Mouse (Mus musculus) stomach, embryonic 15.5 days (tissue): Measurements from ENCODE around the gene Nae1. TPM values are rescaled to one million over a fixed set of nuclear protein-coding genes. Genes with fewer than 3 reads are reported as not detected.

Experiments used
- ATAC-seq: fragments of 200-750 bp; cut with Nextera tagmentation; 2 replicates; pipeline ENCODE4 v1.8.0; 2017; ENCODE audit warnings: low read depth, moderate number of reproducible peaks, moderate TSS enrichment; ENCODE audit not compliant: insufficient read depth, low FRiP score
- H3K27ac ChIP-seq: fragments of 300-500 bp; sonication (generic); 2 replicates; pipeline ENCODE4 v1.5.1; 2015; ENCODE audit warnings: mild to moderate bottlenecking, inconsistent platforms
- H3K27me3 ChIP-seq: fragments of 300-500 bp; sonication (generic); replicated peaks from 2 replicates; pipeline ENCODE4 v1.6.1; 2015; ENCODE audit warnings: inconsistent platforms
- H3K36me3 ChIP-seq: fragments of 300-500 bp; sonication (generic); 2 replicates; pipeline ENCODE4 v1.6.1; 2015; ENCODE audit warnings: inconsistent platforms
- H3K4me1 ChIP-seq: fragments of 300-500 bp; sonication (generic); 2 replicates; pipeline ENCODE4 v1.6.1; 2015; ENCODE audit warnings: inconsistent platforms
- H3K4me2 ChIP-seq: fragments of 300-500 bp; sonication (generic); 2 replicates; pipeline ENCODE4 v1.6.1; 2015; ENCODE audit warnings: mild to moderate bottlenecking, inconsistent platforms
- H3K4me3 ChIP-seq: fragments of 300-500 bp; sonication (generic); replicated peaks from 2 replicates; pipeline ENCODE4 v1.5.1; 2015; ENCODE audit warnings: inconsistent platforms
- H3K9ac ChIP-seq: fragments of 300-500 bp; sonication (generic); 2 replicates; pipeline ENCODE4 v1.6.1; 2015; ENCODE audit warnings: inconsistent platforms
- H3K9me3 ChIP-seq: fragments of 300-500 bp; sonication (generic); 2 replicates; pipeline ENCODE4 v1.6.1; 2016; ENCODE audit warnings: inconsistent platforms
- WGBS: fragments of 180-500 bp; shearing (Covaris S2); methylation state at CpG from one replicate; pipeline ENCODE4 v1.1.7; 2015; 5-methylcytosine and 5-hydroxymethylcytosine counted together
- polyA plus RNA-seq: library from polyadenylated mRNA; unstranded; fragments of >200 nt; fragmentation: Nextera tagmentation; extraction: Ambion mirVana; gene quantifications from 2 replicates; pipeline ENCODE4 v1.2.1, GENCODE M21; 2015

Gene Nae1
- polyA plus RNA-seq, 1 experiment from 2014 or later: 84.4 TPM

- 14% methylated on average over 11 of the region's 11 CpGs for WGBS
- Histone ChIP-seq H3K27ac (no peak overlapping the region), H3K9me3 (no peaks in the 10 kb centered on the region), H3K9ac (no peak overlapping the region), H3K4me2 (no peak overlapping the region), H3K27me3 (peaks cover 54% of the 10 kb centered on the region), H3K36me3 (no peaks in the 10 kb centered on the region), H3K4me3 (no peak overlapping the region), H3K4me1 (peaks cover 12% of the 10 kb centered on the region)
- ATAC-seq: no peak
Observed at GRCm38 (mm10) chr8:104542160-104542559, 7.7 kb upstream of the Nae1 start.

- Histone ChIP-seq H3K36me3 (no peaks in the 10 kb centered on the region), H3K27ac (no peak overlapping the region), H3K9ac (no peak overlapping the region), H3K4me3 (peak overlapping the region; percentile 45), H3K4me1 (peaks cover 12% of the 10 kb centered on the region), H3K27me3 (peaks cover 54% of the 10 kb centered on the region), H3K9me3 (no peaks in the 10 kb centered on the region), H3K4me2 (peak overlapping the region; percentile 89)
- ATAC-seq: no peak
- WGBS: 11% methylated on average over 8 of the region's 8 CpGs
Observed at GRCm38 (mm10) chr8:104541515-104541880, 7.1 kb upstream of the Nae1 start.

- no peaks in the 10 kb centered on the region for H3K9me3 ChIP-seq
- H3K4me3 ChIP-seq: peak overlapping the region; percentile 45
- peak; percentile 56; the same call in 1 of the 2 replicates for ATAC-seq
- 1% methylated on average over 76 of the region's 76 CpGs for WGBS
- peak overlapping the region; percentile 89 for H3K4me2 ChIP-seq
- no peak overlapping the region for H3K27ac ChIP-seq
- peaks cover 54% of the 10 kb centered on the region for H3K27me3 ChIP-seq
- H3K36me3 ChIP-seq: no peaks in the 10 kb centered on the region
- peaks cover 12% of the 10 kb centered on the region for H3K4me1 ChIP-seq
- no peak overlapping the region for H3K9ac ChIP-seq
Observed at GRCm38 (mm10) chr8:104540710-104541514, 6.5 kb upstream of the Nae1 start.

GRCm38 (mm10) chr8:104540238-104540637 lies 5.8 kb upstream of the Nae1 start:
- no peak overlapping the region for H3K27ac ChIP-seq
- H3K9ac ChIP-seq: no peak overlapping the region
- no peaks in the 10 kb centered on the region for H3K36me3 ChIP-seq
- H3K4me2 ChIP-seq: peak overlapping the region; percentile 89
- H3K4me1 ChIP-seq: peaks cover 13% of the 10 kb centered on the region
- H3K4me3 ChIP-seq: peak overlapping the region; percentile 45; the same call in 1 of the 2 replicates
- WGBS: 40% methylated on average over 7 of the region's 7 CpGs
- no peak for ATAC-seq
- H3K9me3 ChIP-seq: no peaks in the 10 kb centered on the region
- H3K27me3 ChIP-seq: peaks cover 54% of the 10 kb centered on the region

GRCm38 (mm10) chr8:104539566-104539965 lies 5.1 kb upstream of the Nae1 start:
- H3K9me3 ChIP-seq: no peaks in the 10 kb centered on the region
- H3K36me3 ChIP-seq: no peaks in the 10 kb centered on the region
- whole genome bisulfite sequencing: 72% methylated on average over 2 of the region's 2 CpGs
- no peak for ATAC-seq
- H3K4me2 ChIP-seq: no peak overlapping the region
- H3K27ac ChIP-seq: no peak overlapping the region
- peaks cover 16% of the 10 kb centered on the region for H3K4me1 ChIP-seq
- no peak overlapping the region for H3K4me3 ChIP-seq
- peaks cover 54% of the 10 kb centered on the region for H3K27me3 ChIP-seq
- H3K9ac ChIP-seq: no peak overlapping the region

- peaks cover 54% of the 10 kb centered on the region for H3K27me3 ChIP-seq
- no peak overlapping the region for H3K4me2 ChIP-seq
- ATAC-seq: no peak
Observed at GRCm38 (mm10) chr8:104538896-104539295, 4.5 kb upstream of the Nae1 start.

GRCm38 (mm10) chr8:104536028-104536427 lies 1.6 kb upstream of the Nae1 start:
- Histone ChIP-seq H3K4me3 (no peak overlapping the region), H3K4me1 (peaks cover 16% of the 10 kb centered on the region), H3K9ac (no peak overlapping the region), H3K27me3 (peaks cover 29% of the 10 kb centered on the region), H3K4me2 (0 out of 2 replicates have a peak overlapping the region, but pooled peaks have one; percentile 63), H3K9me3 (no peaks in the 10 kb centered on the region), H3K36me3 (no peaks in the 10 kb centered on the region), H3K27ac (no peak overlapping the region)
- 80% methylated on average over 4 of the region's 4 CpGs for WGBS
- ATAC-seq: no peak

More at GRCm38 (mm10) chr8:104538896-104539295, 4.5 kb upstream of the Nae1 start:
- peaks cover 16% of the 10 kb centered on the region for H3K4me1 ChIP-seq
- no peak overlapping the region for H3K4me3 ChIP-seq
- WGBS: 84% methylated on average over 4 of the region's 4 CpGs
- no peaks in the 10 kb centered on the region for H3K36me3 ChIP-seq
- H3K9ac ChIP-seq: no peak overlapping the region
- no peaks in the 10 kb centered on the region for H3K9me3 ChIP-seq
- no peak overlapping the region for H3K27ac ChIP-seq

GRCm38 (mm10) chr8:104535378-104535777 lies 941 bp upstream of the Nae1 start:
- ATAC-seq: no peak
- H3K4me1 ChIP-seq: peaks cover 10% of the 10 kb centered on the region; the same call in 1 of the 2 replicates
- peak overlapping the region; percentile 85 for H3K4me3 ChIP-seq
- 30% methylated on average over 7 of the region's 7 CpGs for WGBS
- peak overlapping the region; percentile 63 for H3K4me2 ChIP-seq
- no peaks in the 10 kb centered on the region for H3K36me3 ChIP-seq
- no peak overlapping the region for H3K27ac ChIP-seq
- no peaks in the 10 kb centered on the region for H3K9me3 ChIP-seq
- no peak overlapping the region for H3K9ac ChIP-seq
- H3K27me3 ChIP-seq: peaks cover 22% of the 10 kb centered on the region

- WGBS: 9% methylated on average over 9 of the region's 9 CpGs
- no peaks in the 10 kb centered on the region for H3K9me3 ChIP-seq
- peaks cover 10% of the 10 kb centered on the region; the same call in 1 of the 2 replicates for H3K4me1 ChIP-seq
- peaks cover 16% of the 10 kb centered on the region; the same call in 1 of the 2 replicates for H3K27me3 ChIP-seq
- H3K4me2 ChIP-seq: peak overlapping the region; percentile 63
- ATAC-seq: peak; percentile 52
- H3K4me3 ChIP-seq: peak overlapping the region; percentile 85
- no peak overlapping the region for H3K27ac ChIP-seq
- peaks cover 4% of the 10 kb centered on the region; the same call in 1 of the 2 replicates for H3K36me3 ChIP-seq
- H3K9ac ChIP-seq: no peak overlapping the region
Observed at GRCm38 (mm10) chr8:104534779-104535141, 323 bp upstream of the Nae1 start.

- H3K9me3 ChIP-seq: no peaks in the 10 kb centered on the region
- WGBS: 15% methylated on average over 7 of the region's 7 CpGs
- peak overlapping the region; percentile 90 for H3K9ac ChIP-seq
- H3K4me2 ChIP-seq: peak overlapping the region; percentile 63
- peak overlapping the region; percentile 83 for H3K27ac ChIP-seq
- peaks cover 10% of the 10 kb centered on the region; the same call in 1 of the 2 replicates for H3K36me3 ChIP-seq
- ATAC-seq: no peak
- H3K4me3 ChIP-seq: peak overlapping the region; percentile 85
- H3K4me1 ChIP-seq: peaks cover 10% of the 10 kb centered on the region; the same call in 1 of the 2 replicates
- H3K27me3 ChIP-seq: 0 out of 2 replicates have a peak, but pooled peaks cover 4% of the 10 kb centered on the region
Observed at GRCm38 (mm10) chr8:104533551-104533950, 886 bp downstream of the Nae1 start.

- Histone ChIP-seq H3K9ac (no peak overlapping the region), H3K4me1 (peaks cover 7% of the 10 kb centered on the region; the same call in 1 of the 2 replicates), H3K27me3 (no peaks in the 10 kb centered on the region), H3K4me3 (no peak overlapping the region), H3K36me3 (peaks cover 10% of the 10 kb centered on the region; the same call in 1 of the 2 replicates), H3K27ac (no peak overlapping the region), H3K4me2 (no peak overlapping the region), H3K9me3 (no peaks in the 10 kb centered on the region)
- WGBS: 86% methylated on average over 6 of the region's 6 CpGs
- ATAC-seq: no peak
Observed at GRCm38 (mm10) chr8:104529671-104530070, 4.8 kb downstream of the Nae1 start.

GRCm38 (mm10) chr8:104517872-104518271 lies 16.6 kb downstream of the Nae1 start:
- peaks cover 26% of the 10 kb centered on the region for H3K36me3 ChIP-seq
- WGBS: 85% methylated on average over 5 of the region's 5 CpGs

More at GRCm38 (mm10) chr8:104517872-104518271, 16.6 kb downstream of the Nae1 start:
- Histone ChIP-seq H3K9ac (no peak overlapping the region), H3K4me1 (no peaks in the 10 kb centered on the region), H3K9me3 (no peaks in the 10 kb centered on the region), H3K27ac (no peak overlapping the region), H3K4me3 (no peak overlapping the region), H3K4me2 (no peak overlapping the region), H3K27me3 (no peaks in the 10 kb centered on the region)
- ATAC-seq: no peak
